In the genomic region with DNA sequence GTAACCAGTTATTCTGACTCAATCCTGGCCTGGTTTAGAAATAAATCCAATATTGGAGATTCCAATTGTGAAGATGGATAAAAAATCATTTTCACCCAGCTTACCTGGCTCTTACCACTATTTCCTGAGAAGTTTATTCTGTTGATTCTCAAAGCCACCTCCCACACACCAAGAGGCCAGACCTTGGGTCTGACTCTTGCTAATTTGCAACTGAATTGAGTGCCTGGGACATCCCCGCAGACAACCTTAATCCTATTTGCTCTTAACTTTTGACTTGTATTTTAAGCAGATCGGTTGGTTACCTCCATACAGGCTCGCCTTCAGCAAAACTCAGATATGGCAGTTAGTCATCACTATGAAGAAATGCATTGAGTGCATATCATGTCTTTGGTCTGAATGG, we compare ENCODE assay signal across 20 mouse cellular contexts.
A peak's percentile ranks its signal among the peaks of the same experiment; 100 is the strongest.
DNase-seq lines count a peak whose midpoint lies in the region; TF ChIP-seq lines count a peak whose summit lies in the region.
"Had no signal": no experiment of that assay in that cellular context is flagged by ENCODE, and none has a peak within 500 bp of the region (broad histone marks: within the 10 kb centered on the region; RNA-seq: fewer than 3 reads in every experiment).

No protein-coding gene starts in this region.

- H3K36me3 ChIP-seq in heart, embryonic 10.5 days: no peaks in the 10 kb centered on the region
- H3K36me3 ChIP-seq in ES-Bruce4 (ENCODE audit: control insufficient read depth, insufficient read depth, low read length, poor library complexity, severe bottlenecking): no peaks in the 10 kb centered on the region
- H3K36me3 ChIP-seq: G1E had no signal

- TF ChIP-seq EP300 in ES-Bruce4 (IDR thresholded peaks at IDR 0.05; ENCODE audit: insufficient read depth, low read depth, low read length): peak; percentile 60; the same call in 1 of the 2 replicates

- H3K9ac ChIP-seq in ES-Bruce4 (ENCODE audit: low read depth, poor library complexity, severe bottlenecking): no peak overlapping the region

- no peak overlapping the region for H3K4me3 ChIP-seq in heart, embryonic 10.5 days
- H3K4me3 ChIP-seq in ES-Bruce4 (ENCODE audit: low read depth, low read length): no peak overlapping the region

- no peaks in the 10 kb centered on the region for H3K4me1 ChIP-seq in heart, embryonic 10.5 days
- H3K4me1 ChIP-seq in ES-Bruce4 (ENCODE audit: control insufficient read depth, insufficient read depth, low read length): peaks cover 4% of the 10 kb centered on the region

- whole genome bisulfite sequencing in heart, embryonic 10.5 days: 48% methylated on average over 3 of the region's 3 CpGs

- no peaks in the 10 kb centered on the region for H3K27me3 ChIP-seq in heart, embryonic 10.5 days (ENCODE audit: insufficient read depth, poor library complexity, severe bottlenecking)
- H3K27me3 ChIP-seq in ES-Bruce4 (ENCODE audit: control insufficient read depth, insufficient read depth, low read length, poor library complexity, severe bottlenecking): no peaks in the 10 kb centered on the region
- H3K27me3 ChIP-seq: CH12.LX had no signal

- H3K27ac ChIP-seq in heart, embryonic 10.5 days: no peak overlapping the region
- H3K27ac ChIP-seq in ES-Bruce4 (ENCODE audit: insufficient read depth, low read length): peak overlapping the region; percentile 95

- peak; percentile 65 for DNase-seq in heart, adult 11 months
- DNase-seq in heart, embryonic 10.5 days (ENCODE audit: low spot score): no peak
- DNase-seq in R1 (ENCODE audit: low read depth, low spot score): peak; percentile 70
- no peak for DNase-seq in cerebellum, postnatal 25 days
- DNase-seq in gastrocnemius, adult 8-10 months (ENCODE audit: low spot score in 2 of 2): no peak
- DNase-seq: adrenal gland, adult 2 months; adrenal gland, adult 8-10 months; adrenal gland, postnatal 10 days; adrenal gland, postnatal 14 days; adrenal gland, postnatal 25 days; adrenal gland, postnatal 36 days; B cell, adult 2 months; cerebellum, adult 11 months; cerebellum, adult 11-12 months; cerebellum, adult 18-20 months; cerebellum, adult 2 months; cerebellum, adult 8-10 months had no signal

- no peaks in the 10 kb centered on the region for H3K9me3 ChIP-seq in heart, embryonic 10.5 days
- peaks cover 9% of the 10 kb centered on the region for H3K9me3 ChIP-seq in ES-Bruce4 (replicated peaks; ENCODE audit: control insufficient read depth, insufficient read depth, low read length, poor library complexity, severe bottlenecking)
- H3K9me3 ChIP-seq: G1E had no signal

- TF ChIP-seq POLR2A in ES-Bruce4 (IDR thresholded peaks at IDR 0.05; ENCODE audit: insufficient read depth, low read length): no peak

- TF ChIP-seq CTCF in ES-Bruce4 (IDR thresholded peaks at IDR 0.05; ENCODE audit: low read depth, low read length): no peak

Comparison
In these comparisons a context has a peak if more than half of its experiments do, and no peak if none do; other contexts are left out.
1. DNase-seq: peak in heart, adult 11 months (single experiment) and R1 (single experiment); none in heart, embryonic 10.5 days (single experiment), cerebellum, postnatal 25 days (0 of 2) and gastrocnemius, adult 8-10 months (0 of 2).